Mouse (Mus musculus) natural killer cell, adult 2 months (primary cell): ENCODE data around the gene Il1b.

Source experiments
- DNase-seq, 2 experiments: peaks; one replicate each; pipeline ENCODE4 v3.0.0; 2022; ENCODE audit warnings: low spot score in 2 of 2

The Il1b gene

DNA sequence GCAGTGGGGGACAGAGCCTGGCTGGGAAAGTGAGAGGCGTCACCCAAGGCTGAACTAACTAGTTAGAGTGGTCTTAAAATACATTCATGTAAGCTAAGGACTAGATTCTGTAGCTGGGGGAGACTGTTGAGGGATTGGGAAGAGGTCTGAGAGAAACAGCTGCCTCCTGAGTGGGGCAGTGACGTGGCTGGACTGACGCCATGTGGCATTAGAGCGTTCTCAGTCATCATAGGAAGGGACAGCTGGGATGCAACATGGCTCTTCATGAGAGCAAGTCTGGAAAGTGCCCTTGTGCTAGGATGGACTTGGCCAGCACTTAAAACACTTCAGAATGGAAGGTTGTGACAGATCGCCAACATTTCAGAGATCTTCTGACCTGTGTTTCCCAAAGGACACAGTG lies 2.1 kb downstream of the Il1b start:
- no peak for DNase-seq

DNA sequence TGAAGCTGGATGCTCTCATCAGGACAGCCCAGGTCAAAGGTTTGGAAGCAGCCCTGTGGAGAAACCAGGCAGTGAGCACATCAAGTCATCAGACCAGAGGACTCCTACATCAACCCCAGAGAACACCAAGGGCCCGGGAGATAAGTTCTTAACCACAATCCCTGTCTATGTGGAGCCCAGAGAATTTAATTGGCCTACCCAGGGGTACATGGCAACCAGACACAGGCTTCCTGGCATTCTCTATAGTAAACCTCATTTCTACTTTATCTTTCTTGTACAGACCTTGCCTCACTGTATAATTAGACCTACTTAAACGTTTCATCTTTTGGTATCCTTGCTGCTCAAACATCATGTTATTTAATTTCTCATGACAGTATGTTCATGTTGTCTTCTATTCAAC lies 2.8 kb downstream of the Il1b start:
- DNase-seq = no peak

DNA sequence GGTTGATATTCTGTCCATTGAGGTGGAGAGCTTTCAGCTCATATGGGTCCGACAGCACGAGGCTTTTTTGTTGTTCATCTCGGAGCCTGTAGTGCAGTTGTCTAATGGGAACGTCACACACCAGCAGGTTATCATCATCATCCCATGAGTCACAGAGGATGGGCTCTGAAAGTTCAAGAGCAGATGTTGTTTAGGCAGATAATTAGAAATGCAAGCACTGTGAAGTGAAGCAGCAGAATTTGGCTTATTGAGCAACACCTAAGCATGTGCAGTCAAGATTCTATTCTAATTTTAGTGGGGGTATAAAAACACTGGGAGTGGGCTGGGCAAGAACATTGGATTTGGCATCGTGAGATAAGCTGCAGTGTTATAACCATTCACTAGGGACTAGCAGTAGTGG lies 3.7 kb downstream of the Il1b start:
- DNase-seq = no peak

DNA sequence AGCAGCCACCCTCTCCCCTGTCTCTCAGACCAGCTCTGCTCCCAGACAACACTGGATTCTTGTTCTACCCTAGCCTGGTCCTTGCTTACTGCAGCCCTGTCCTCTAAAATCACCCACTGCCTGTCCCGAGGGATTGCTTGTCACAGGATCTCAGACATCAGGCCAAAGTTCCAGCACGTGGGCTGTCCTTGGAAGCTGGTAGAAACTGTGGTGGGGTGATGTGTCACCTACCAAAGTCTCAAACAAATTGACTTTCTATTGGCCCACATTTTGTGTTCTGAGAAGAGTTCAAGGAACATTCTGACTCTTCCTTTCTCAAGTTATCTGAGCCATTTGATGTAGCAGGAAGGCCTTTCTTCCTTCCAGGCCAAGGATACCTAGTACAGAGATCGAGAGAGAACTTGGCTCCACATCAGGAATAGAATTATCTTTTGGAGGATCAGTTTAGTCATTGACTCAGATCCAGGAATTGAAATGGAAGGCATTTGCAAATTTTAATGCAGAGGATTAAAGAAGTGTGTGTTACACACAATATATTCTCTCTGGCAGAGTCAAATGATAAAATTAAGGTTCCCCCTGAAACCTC lies 9.9 kb downstream of the Il1b start:
- DNase-seq = no peak

DNA sequence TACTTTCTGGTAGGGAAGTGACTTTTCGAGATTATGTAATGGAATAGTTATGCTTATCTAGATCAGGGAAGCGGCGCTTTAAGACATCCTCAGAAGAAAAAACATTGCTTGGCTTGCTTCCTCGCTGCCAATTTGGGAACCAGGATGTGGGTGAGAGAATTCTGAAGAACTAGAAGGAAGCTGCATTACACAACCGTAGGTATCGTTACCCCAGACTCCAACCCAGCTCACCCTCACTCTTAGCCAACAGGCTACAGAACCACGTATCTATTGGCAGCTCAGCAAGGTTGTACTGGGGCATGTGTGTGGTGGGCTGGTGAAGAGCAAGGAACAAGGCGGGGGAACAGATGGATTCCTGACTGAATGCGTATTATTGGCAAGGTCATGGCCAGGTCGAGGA lies 10.7 kb downstream of the Il1b start:
- no peak for DNase-seq

DNA sequence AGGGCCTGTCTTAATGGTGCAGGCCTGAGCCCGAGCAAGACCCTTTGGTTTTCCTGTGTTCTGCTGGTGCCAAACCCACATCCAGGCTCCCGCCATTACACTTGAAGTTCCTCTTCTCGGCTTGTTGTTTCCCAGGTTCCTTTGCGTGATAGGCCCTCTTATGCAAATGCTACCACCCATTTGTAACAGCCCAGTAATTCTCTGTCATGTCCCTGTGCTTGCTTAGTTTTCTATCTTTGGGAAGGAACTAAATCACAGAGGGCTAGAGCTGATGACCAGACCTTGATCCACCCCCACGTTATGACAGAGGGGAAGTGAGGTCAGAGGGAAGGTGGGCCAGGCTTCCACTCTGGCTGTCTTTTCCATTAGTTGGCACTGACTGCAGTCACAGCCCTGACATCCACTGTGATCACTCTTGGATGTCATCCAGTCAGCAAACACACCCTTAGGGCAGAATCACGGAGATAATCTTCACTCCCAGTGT lies 32.8 kb downstream of the Il1b start:
- DNase-seq = peak in 1 of 2 experiments; percentile 17

DNA sequence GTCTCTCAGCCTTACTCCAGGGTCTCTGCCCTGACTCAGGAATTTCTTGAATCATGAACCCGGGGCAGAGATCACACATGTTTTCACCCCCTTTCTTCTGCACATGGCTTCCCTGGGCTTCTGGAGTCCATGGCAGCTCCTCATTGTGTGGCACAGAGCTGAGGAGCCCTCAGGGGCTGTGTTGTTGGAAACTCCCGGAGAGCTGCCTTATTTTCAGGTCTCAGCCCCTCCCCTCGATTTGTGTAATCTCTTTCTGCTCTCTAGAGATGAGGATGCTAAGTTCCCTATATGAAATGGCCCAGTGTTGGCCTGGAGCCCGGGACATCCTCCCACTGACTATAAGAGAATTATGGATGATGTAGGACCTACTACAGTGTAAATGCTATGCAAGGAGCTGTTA lies 37.5 kb downstream of the Il1b start:
- no peak for DNase-seq

DNA sequence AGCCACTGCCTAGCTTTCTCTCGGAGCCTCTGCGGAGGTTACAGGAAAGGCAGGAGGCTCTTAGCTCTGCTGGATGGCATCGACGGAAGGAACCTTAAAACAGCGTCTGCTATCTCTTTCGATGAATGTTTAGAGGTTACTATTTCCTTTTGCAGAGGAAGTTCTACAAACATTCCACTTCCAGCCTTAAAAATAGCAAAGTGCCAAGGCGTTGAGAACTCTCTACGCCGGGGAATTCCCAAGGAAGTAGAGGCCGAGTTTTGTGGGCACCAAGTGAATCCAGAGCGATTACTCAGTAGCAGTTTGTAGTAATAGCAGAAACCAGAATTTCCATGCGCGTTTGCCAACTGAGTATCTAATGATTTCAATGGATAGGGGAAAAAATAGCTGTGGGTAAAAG lies 40.4 kb downstream of the Il1b start:
- no peak for DNase-seq

DNA sequence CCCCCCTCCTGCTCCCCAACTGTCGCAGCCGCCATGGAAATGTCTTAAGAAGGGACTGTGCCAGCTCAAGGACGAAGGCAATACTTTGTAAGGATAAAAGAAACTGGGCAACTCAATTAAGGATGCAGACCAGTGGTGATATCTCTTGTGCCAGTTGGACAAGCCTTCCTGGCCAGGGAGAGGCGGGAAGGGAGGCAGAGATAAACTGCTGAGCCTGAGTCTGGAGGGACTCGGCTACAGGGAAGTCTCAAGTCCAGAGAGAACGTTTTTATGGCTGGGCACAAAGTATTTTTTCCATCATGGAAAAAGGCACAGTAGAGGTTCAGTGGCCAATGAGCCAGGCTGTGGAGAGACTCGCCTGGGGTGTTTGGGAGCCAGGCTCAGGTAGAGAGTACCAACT lies 40.9 kb downstream of the Il1b start:
- DNase-seq = no peak

DNA sequence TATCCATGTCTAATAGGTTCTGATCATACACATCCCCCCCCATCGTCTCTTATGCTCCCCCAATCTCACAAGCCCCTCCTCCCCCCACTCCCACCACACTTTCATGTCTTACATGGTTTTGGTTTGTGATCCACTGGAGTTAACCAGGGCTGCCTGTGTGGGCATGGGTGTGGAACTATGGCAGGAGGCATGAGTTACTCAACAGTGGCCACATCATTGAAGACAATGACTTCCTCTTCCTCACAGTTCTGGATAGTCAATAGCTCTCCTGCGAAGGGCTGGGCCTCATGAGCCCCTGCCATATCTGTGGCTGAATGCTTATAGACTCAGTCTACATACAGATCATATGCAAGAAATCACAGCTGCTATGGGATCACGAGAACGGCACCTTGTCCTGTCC lies 42.7 kb downstream of the Il1b start:
- DNase-seq = no peak

DNA sequence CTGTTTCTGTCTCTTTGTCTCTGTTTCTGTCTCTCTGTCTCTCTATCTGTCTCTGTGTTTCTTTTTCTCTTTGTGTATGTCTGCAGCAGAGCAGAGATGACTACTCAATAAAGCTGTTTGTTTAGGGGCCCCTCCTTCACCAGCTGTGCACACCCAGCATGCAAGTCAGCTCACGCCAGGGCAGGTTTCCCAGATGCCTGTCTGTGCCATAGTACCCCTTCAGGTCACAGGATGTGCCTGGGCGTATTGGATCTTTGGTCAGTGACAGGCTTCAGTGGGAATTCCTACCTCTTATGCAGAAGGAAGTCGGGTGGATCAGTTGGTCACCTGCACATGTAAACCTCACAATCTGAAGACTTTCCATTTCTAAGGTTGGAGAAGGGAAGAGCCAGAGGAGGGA lies 46.7 kb downstream of the Il1b start:
- no peak for DNase-seq

DNA sequence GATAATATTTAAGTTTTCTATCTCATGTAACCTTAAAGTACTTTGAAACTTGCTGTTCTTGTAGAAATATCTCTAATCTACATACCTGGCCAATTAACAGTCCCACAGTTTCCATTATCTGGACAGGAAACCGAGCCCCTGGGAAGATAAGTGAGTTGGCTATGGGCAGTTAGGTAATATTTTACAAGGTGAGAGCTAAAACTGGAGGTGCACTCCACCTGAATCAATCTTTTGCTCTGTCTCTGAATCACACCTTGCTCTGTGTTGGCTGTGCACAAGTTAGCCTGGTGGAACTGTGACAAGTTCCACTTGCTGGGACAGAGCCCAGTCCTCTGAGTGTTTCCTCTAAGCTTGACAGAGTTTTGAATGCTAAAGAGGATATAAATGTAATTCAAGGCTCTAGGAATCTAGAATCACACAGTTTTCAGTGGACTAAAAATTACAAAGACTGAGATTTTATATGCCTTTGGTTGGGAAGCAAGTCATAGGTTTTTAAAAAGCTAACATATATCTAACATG lies 48.8 kb downstream of the Il1b start:
- no peak for DNase-seq

DNA sequence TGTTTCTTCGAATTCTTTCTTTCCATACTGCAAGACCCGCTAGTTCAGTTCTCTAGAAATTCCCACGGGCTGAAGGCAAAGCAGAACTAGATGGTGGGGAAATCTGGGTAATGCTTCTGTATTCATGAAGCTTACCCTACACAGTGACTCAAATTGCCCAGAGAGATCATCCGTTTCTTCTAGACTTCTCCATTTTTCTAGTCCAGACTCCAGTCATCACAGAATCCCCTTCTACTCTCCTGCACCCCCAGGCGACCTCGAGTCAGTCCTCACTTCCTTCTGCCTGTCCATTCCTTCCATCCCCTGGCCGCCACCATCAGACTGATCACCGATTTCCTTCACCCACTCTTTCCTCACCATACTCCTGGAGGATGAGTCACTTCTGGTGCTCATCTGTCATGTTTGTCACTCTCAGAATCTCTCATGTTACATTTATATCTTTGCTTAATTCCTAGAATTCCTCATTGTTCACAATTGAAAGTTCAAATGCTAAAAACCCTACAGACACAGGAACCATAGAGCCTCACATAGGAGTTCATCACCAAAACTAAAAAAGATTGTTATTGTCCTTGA lies 50.8 kb downstream of the Il1b start:
- no peak for DNase-seq

DNA sequence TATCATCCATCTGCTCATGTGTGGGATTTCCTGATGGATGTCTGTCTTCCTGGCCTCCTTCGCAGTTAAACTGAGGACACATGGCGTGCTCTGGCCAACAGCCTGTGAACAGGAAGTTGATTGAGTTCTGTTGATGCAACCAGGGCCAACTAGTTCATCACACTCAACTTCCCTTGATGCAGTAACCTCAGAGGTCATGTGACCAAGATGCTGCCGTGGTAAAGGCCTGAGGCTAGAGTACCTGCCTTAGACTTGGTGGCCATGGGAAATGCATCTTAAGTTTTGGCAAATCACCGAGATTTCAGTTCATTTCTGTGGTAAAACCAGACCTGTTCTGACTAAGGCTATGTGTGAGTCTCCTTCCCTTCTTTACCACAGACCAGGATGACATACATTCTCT lies 55.1 kb downstream of the Il1b start:
- DNase-seq = peak; percentile 7 to 22

DNA sequence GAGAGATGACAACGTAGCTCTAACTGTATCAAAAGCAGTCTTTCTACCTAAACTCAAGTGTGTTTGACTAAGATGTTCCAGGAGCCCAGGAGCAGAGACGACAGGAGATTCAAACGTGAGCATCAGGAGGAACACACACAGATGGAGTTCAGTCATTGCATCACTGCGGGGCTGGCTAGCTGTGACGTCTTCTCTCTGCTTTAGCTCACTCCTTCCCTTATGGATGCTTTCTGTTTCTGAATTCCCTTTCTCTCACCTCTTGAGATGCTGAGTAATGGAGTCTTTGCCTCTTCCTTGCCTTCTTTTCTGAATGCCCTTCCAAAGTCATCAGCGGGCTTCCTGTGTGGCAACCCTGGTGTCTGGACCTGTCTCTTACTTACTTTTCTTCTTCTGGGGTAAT lies 56.1 kb downstream of the Il1b start:
- no peak for DNase-seq
